Mouse (Mus musculus): ENCODE results near the gene Got1. TPM values are rescaled to one million over a fixed set of nuclear protein-coding genes. Genes with fewer than 3 reads are reported as not detected.
"Not testable (repeated sequence)": the region's sequence is repeated elsewhere in the genome, so short reads cannot be mapped to it uniquely, and the experiment has no call there.

Got1 gene
- polyA plus RNA-seq, 2 experiments = 10.8 to 11.6 TPM

- 68% methylated on average over 6 of the region's 6 CpGs for WGBS (ENCODE audit: insufficient replicate concordance)
- H3K36me3 ChIP-seq (replicated peaks; ENCODE audit: control insufficient read depth, insufficient read depth, low read depth) = no peaks in the 10 kb centered on the region
- H3K4me2 ChIP-seq (ENCODE audit: low read depth) = peak overlapping the region; percentile 69
- H3K27me3 ChIP-seq (ENCODE audit: control insufficient read depth, insufficient read depth, low read length) = no peaks in the 10 kb centered on the region
- H3K9me3 ChIP-seq (ENCODE audit: control insufficient read depth, low read length) = no peaks in the 10 kb centered on the region
- H3K4me3 ChIP-seq (ENCODE audit: insufficient read depth in 1 of 2, low read depth in 2 of 2, low read length in 2 of 2) = no peak overlapping the region
- H3K27ac ChIP-seq = no peak overlapping the region
- H3K4me1 ChIP-seq (replicated peaks; ENCODE audit: control insufficient read depth in 2 of 2, insufficient read depth in 2 of 2, low read length in 1 of 2) = peaks cover 5 to 15% of the 10 kb centered on the region in 2 experiments
- H3K9ac ChIP-seq (replicated peaks) = no peak overlapping the region
- DNase-seq (ENCODE audit: low read depth in 3 of 3, low spot score in 3 of 3) (no peak), ATAC-seq (ENCODE audit: insufficient read depth) (no peak)
- TF ChIP-seq EP300 (IDR thresholded peaks at IDR 0.05; ENCODE audit: low read depth) = no peak
- no peak for TF ChIP-seq CTCF (IDR thresholded peaks at IDR 0.05; ENCODE audit: low read depth)
Measured at GRCm38 (mm10) chr19:43493878-43494277, 30.5 kb downstream of the Got1 start.

- H3K4me1 ChIP-seq (replicated peaks; ENCODE audit: control insufficient read depth in 2 of 2, insufficient read depth in 2 of 2, low read length in 1 of 2) = peaks cover 5 to 15% of the 10 kb centered on the region in 2 experiments
- H3K27me3 ChIP-seq (ENCODE audit: control insufficient read depth, insufficient read depth, low read length); H3K9ac ChIP-seq (replicated peaks); H3K9me3 ChIP-seq (ENCODE audit: control insufficient read depth, low read length); H3K36me3 ChIP-seq (replicated peaks; ENCODE audit: control insufficient read depth, insufficient read depth, low read depth); H3K27ac ChIP-seq; H3K4me3 ChIP-seq (ENCODE audit: insufficient read depth in 1 of 2, low read depth in 2 of 2, low read length in 2 of 2); H3K4me2 ChIP-seq (ENCODE audit: low read depth): not testable (repeated sequence)
- ATAC-seq (ENCODE audit: insufficient read depth) (peak; percentile 16; the same call in 1 of the 2 replicates), DNase-seq (ENCODE audit: low read depth in 3 of 3, low spot score in 3 of 3) (peak in 1 of 3 experiments; percentile 61)
- 77% methylated on average over 1 of the region's 1 CpGs for WGBS (ENCODE audit: insufficient replicate concordance)
Measured at GRCm38 (mm10) chr19:43493316-43493715, 31.1 kb downstream of the Got1 start.

GRCm38 (mm10) chr19:43487429-43487828 is 37.0 kb downstream of the Got1 start:
- Histone ChIP-seq H3K27ac (no peak overlapping the region), H3K9me3 (ENCODE audit: control insufficient read depth, low read length) (no peaks in the 10 kb centered on the region), H3K9ac (replicated peaks) (no peak overlapping the region), H3K27me3 (ENCODE audit: control insufficient read depth, insufficient read depth, low read length) (no peaks in the 10 kb centered on the region), H3K4me3 (ENCODE audit: insufficient read depth in 1 of 2, low read depth in 2 of 2, low read length in 2 of 2) (no peak overlapping the region), H3K4me2 (ENCODE audit: low read depth) (no peak overlapping the region), H3K36me3 (replicated peaks; ENCODE audit: control insufficient read depth, insufficient read depth, low read depth) (no peaks in the 10 kb centered on the region), H3K4me1 (replicated peaks; ENCODE audit: control insufficient read depth in 2 of 2, insufficient read depth in 2 of 2, low read length in 1 of 2) (no peaks in the 10 kb centered on the region)
- 25% methylated on average over 3 of the region's 3 CpGs for WGBS (ENCODE audit: insufficient replicate concordance)
- no peak for DNase-seq (ENCODE audit: low read depth in 3 of 3, low spot score in 3 of 3)
- no peak for ATAC-seq (ENCODE audit: insufficient read depth)
- TF ChIP-seq EP300 (IDR thresholded peaks at IDR 0.05; ENCODE audit: low read depth) (no peak), CTCF (IDR thresholded peaks at IDR 0.05; ENCODE audit: low read depth) (peak; percentile 50; the same call in 1 of the 2 replicates)

GRCm38 (mm10) chr19:43480512-43480911 is 43.9 kb downstream of the Got1 start:
- H3K4me2 ChIP-seq (ENCODE audit: low read depth) = no peak overlapping the region
- no peaks in the 10 kb centered on the region for H3K9me3 ChIP-seq (ENCODE audit: control insufficient read depth, low read length)
- no peaks in the 10 kb centered on the region for H3K36me3 ChIP-seq (replicated peaks; ENCODE audit: control insufficient read depth, insufficient read depth, low read depth)
- DNase-seq (ENCODE audit: low read depth in 3 of 3, low spot score in 3 of 3) (no peak), ATAC-seq (ENCODE audit: insufficient read depth) (no peak)
- peaks cover 0 to 4% of the 10 kb centered on the region in 2 experiments; a peak in 2 of 4 replicates for H3K4me1 ChIP-seq (replicated peaks; ENCODE audit: control insufficient read depth in 2 of 2, insufficient read depth in 2 of 2, low read length in 1 of 2)
- no peaks in the 10 kb centered on the region for H3K27me3 ChIP-seq (ENCODE audit: control insufficient read depth, insufficient read depth, low read length)
- no peak overlapping the region for H3K4me3 ChIP-seq (ENCODE audit: insufficient read depth in 1 of 2, low read depth in 2 of 2, low read length in 2 of 2)
- H3K9ac ChIP-seq (replicated peaks) = no peak overlapping the region
- TF ChIP-seq EP300 (IDR thresholded peaks at IDR 0.05; ENCODE audit: low read depth) (no peak), CTCF (IDR thresholded peaks at IDR 0.05; ENCODE audit: low read depth) (no peak)
- WGBS (ENCODE audit: insufficient replicate concordance) = 47% methylated on average over 9 of the region's 9 CpGs
- H3K27ac ChIP-seq = no peak overlapping the region

- WGBS (ENCODE audit: insufficient replicate concordance) = 70% methylated on average over 5 of the region's 5 CpGs
- no peak for DNase-seq (ENCODE audit: low read depth in 3 of 3, low spot score in 3 of 3)
- Histone ChIP-seq H3K27ac (no peak overlapping the region), H3K36me3 (replicated peaks; ENCODE audit: control insufficient read depth, insufficient read depth, low read depth) (no peaks in the 10 kb centered on the region), H3K4me3 (ENCODE audit: insufficient read depth in 1 of 2, low read depth in 2 of 2, low read length in 2 of 2) (no peak overlapping the region), H3K9me3 (ENCODE audit: control insufficient read depth, low read length) (no peaks in the 10 kb centered on the region), H3K4me2 (ENCODE audit: low read depth) (no peak overlapping the region), H3K4me1 (replicated peaks; ENCODE audit: control insufficient read depth in 2 of 2, insufficient read depth in 2 of 2, low read length in 1 of 2) (peaks cover 0 to 4% of the 10 kb centered on the region in 2 experiments; a peak in 2 of 4 replicates), H3K9ac (replicated peaks) (no peak overlapping the region), H3K27me3 (ENCODE audit: control insufficient read depth, insufficient read depth, low read length) (no peaks in the 10 kb centered on the region)
- no peak for ATAC-seq (ENCODE audit: insufficient read depth)
- no peak for TF ChIP-seq CTCF (IDR thresholded peaks at IDR 0.05; ENCODE audit: low read depth)
- TF ChIP-seq EP300 (IDR thresholded peaks at IDR 0.05; ENCODE audit: low read depth) = no peak
Measured at GRCm38 (mm10) chr19:43479431-43479830, 45.0 kb downstream of the Got1 start.
